Mouse (Mus musculus) kidney, postnatal 0 days (tissue): Measurements from ENCODE around the gene Pilra. TPM values are rescaled to one million over a fixed set of nuclear protein-coding genes. Genes with fewer than 3 reads are reported as not detected.

Source experiments
- ATAC-seq: fragments of 200-750 bp; cut with Nextera tagmentation; replicated peaks from 2 replicates; pipeline ENCODE4 v1.8.0; 2017; ENCODE audit warnings: low read depth, moderate number of reproducible peaks, moderate TSS enrichment, moderate library complexity; ENCODE audit not compliant: low FRiP score
- DNase-seq: peaks from one replicate; pipeline ENCODE4 v3.0.0-alpha.2; 2016; ENCODE audit warnings: low spot score
- H3K27ac ChIP-seq: fragments of 300-500 bp; sonication (generic); 2 replicates; pipeline ENCODE4 v1.5.1; 2014; ENCODE audit warnings: mild to moderate bottlenecking
- H3K27me3 ChIP-seq: fragments of 300-500 bp; sonication (generic); 2 replicates; pipeline ENCODE4 v1.6.1; 2014; ENCODE audit warnings: low read length, mixed read lengths; ENCODE audit not compliant: insufficient read depth
- H3K36me3 ChIP-seq: fragments of 300-500 bp; sonication (generic); 2 replicates; pipeline ENCODE4 v1.6.1; 2014; ENCODE audit warnings: low read length, mixed read lengths; ENCODE audit not compliant: insufficient read depth
- H3K4me1 ChIP-seq: fragments of 300-500 bp; sonication (generic); replicated peaks from 2 replicates; pipeline ENCODE4 v1.6.1; 2014; ENCODE audit warnings: antibody characterized with exemption, low read length, mixed read lengths; ENCODE audit not compliant: insufficient read depth
- H3K4me2 ChIP-seq: fragments of 300-500 bp; sonication (generic); 2 replicates; pipeline ENCODE4 v1.6.1; 2014; ENCODE audit warnings: mild to moderate bottlenecking, low read length, moderate library complexity, mixed read lengths
- H3K4me3 ChIP-seq: fragments of 300-500 bp; sonication (generic); replicated peaks from 2 replicates; pipeline ENCODE4 v1.5.1; 2014; ENCODE audit warnings: low read depth, low read length
- H3K9ac ChIP-seq: fragments of 300-500 bp; sonication (generic); 2 replicates; pipeline ENCODE4 v1.6.1; 2014; ENCODE audit warnings: low read depth, low read length
- H3K9me3 ChIP-seq: fragments of 300-500 bp; sonication (generic); replicated peaks from 2 replicates; pipeline ENCODE4 v1.6.1; 2016; ENCODE audit warnings: low read length, inconsistent platforms, mixed read lengths
- CTCF ChIP-seq: IDR thresholded peaks from 2 replicates; pipeline ENCODE4 v1.5.1; 2016; ENCODE audit warnings: antibody characterized with exemption, low read depth, mild to moderate bottlenecking, moderate library complexity
- WGBS: fragments of 180-500 bp; shearing (Covaris S2); extraction: QIAGEN DNeasy Blood & Tissue Kit; methylation state at CpG from one replicate; pipeline ENCODE4 v1.1.7; 2014; 5-methylcytosine and 5-hydroxymethylcytosine counted together
- polyA plus RNA-seq: library from polyadenylated mRNA; unstranded; fragments of >200 nt; fragmentation: Nextera tagmentation; extraction: Ambion mirVana; gene quantifications from 2 replicates; pipeline ENCODE4 v1.2.1, GENCODE M21; 2015

Pilra gene
- polyA plus RNA-seq, 1 experiment from 2014 or later = 0.70 TPM

DNA sequence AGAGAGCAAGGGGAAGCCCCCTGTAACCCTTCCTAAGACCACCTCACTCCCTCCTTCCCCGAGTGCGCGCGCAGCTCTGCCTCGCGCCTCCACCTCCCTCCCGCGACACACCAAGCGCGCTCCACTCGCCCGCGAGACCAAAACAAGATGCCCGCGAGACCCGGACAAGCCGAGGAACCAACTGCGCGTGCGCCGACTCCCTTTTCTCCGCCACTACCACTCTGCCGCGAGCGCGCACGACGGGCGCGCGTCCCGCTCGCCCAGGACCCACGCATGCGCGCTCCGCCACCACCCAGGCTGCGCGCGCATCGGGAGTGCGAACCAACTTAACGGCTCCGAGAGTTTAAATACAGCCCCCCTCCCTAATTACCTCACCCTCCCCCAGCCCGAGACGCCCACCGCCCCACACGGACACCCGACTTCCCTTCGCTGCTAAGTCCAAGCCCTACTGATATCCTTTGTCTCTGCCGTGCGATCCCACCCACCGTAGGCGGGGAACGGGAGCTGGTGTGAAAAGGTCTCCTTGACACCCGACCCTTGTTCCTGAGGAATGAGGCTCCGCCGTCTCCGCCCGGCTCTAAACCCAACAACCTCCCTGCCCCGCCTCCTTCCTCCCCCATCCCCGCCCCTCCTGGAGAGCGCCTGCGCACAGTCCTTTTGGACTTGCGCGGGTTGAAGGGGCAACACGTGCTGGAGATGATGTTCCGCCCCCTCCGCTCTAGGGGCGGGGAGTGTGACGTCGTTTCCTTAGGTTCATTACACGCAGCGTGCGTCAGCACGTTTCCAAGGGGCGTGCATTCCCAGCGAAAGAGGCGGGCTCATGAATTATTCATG is 49.8 kb downstream of the Pilra start:
- Histone ChIP-seq H3K9ac (peak overlapping the region; percentile 96), H3K4me2 (peak overlapping the region; percentile 92), H3K27ac (peak overlapping the region; percentile 96), H3K36me3 (peaks cover 21% of the 10 kb centered on the region), H3K9me3 (no peaks in the 10 kb centered on the region), H3K27me3 (no peaks in the 10 kb centered on the region), H3K4me3 (peak overlapping the region; percentile 86), H3K4me1 (peaks cover 27% of the 10 kb centered on the region)
- no peak for TF ChIP-seq CTCF
- WGBS = under 1% methylated on average over 77 of the region's 79 CpGs
- peak; percentile 100 for DNase-seq
- peak; percentile 92 for ATAC-seq

DNA sequence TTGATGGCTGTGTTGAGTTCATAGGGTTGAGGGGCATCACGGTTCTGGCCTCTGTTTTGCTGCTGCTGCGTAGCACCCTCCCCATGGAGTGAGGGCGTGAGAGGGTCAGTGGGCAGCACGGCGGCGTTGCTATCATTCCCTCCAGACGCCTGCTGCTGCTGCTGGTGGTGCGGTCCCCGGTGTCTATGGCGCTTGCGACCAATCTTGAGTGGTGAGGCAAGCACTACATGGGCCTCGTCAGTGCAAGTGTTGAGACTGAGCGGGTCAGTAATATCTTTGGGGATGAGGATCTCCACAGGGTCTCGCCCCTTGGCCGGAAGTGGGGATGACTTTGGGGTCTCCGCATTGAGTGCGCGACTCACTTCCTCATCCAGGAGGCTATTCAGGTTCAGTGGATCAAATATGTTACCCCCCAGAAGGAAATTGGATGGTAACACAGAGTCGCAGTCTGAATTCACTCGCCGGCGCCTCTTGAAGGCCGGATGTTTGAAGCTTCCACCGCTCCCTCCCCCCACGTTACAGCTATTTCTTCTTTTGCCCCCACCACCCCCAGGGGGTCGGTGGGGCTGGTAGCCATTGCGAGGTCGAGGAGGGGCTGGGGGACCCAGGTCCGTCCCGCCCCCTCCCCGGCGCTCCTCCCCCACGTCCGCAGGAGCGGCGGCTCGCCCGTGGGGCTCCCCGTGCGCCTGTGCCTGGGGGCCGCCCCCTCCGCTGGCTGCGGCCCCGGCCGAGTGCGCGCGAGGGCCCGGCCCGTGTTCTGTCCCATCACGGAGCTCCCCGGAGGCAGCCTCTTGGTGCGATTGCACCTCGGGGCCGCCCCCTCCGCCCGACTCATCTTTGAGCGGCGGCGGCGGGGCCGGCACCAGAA is 50.7 kb downstream of the Pilra start:
- peak overlapping the region; percentile 86 for H3K4me3 ChIP-seq
- no peaks in the 10 kb centered on the region for H3K27me3 ChIP-seq
- WGBS = 1% methylated on average over 62 of the region's 62 CpGs
- peaks cover 27% of the 10 kb centered on the region for H3K4me1 ChIP-seq
- H3K27ac ChIP-seq = peak overlapping the region; percentile 96
- peak overlapping the region; percentile 92 for H3K4me2 ChIP-seq
- H3K36me3 ChIP-seq = peaks cover 25% of the 10 kb centered on the region
- DNase-seq (peak; percentile 55), ATAC-seq (peak; percentile 1; the same call in 1 of the 2 replicates)
- TF ChIP-seq CTCF = no peak
- peak overlapping the region; percentile 96 for H3K9ac ChIP-seq
- no peaks in the 10 kb centered on the region for H3K9me3 ChIP-seq

DNA sequence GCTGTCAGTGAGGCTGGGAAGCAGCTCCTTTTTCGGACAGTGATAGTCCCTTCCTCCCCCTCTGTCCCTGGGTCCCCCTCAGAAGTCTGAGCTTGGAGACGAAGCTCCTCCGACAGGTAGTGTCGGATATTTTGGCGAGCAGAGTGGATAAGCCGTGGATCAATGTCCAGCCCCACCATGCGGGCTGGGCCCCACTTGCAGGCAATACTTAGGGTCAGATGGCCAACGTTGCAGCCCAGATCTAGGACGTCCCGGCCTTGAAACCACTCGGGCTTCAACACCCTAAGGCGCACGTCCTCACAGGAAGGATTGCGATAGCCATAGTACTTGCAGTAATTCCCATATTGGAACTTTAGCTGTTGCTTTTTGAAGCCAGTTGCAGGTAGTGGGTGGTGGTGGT is 51.5 kb downstream of the Pilra start:
- Histone ChIP-seq H3K27me3 (no peaks in the 10 kb centered on the region), H3K36me3 (peaks cover 25% of the 10 kb centered on the region), H3K27ac (no peak overlapping the region), H3K4me2 (peak overlapping the region; percentile 92), H3K9me3 (no peaks in the 10 kb centered on the region), H3K4me1 (peaks cover 32% of the 10 kb centered on the region), H3K9ac (peak overlapping the region; percentile 96), H3K4me3 (peak overlapping the region; percentile 86)
- WGBS = 64% methylated on average over 14 of the region's 14 CpGs
- TF ChIP-seq CTCF = no peak
- no peak for DNase-seq
- ATAC-seq = no peak

DNA sequence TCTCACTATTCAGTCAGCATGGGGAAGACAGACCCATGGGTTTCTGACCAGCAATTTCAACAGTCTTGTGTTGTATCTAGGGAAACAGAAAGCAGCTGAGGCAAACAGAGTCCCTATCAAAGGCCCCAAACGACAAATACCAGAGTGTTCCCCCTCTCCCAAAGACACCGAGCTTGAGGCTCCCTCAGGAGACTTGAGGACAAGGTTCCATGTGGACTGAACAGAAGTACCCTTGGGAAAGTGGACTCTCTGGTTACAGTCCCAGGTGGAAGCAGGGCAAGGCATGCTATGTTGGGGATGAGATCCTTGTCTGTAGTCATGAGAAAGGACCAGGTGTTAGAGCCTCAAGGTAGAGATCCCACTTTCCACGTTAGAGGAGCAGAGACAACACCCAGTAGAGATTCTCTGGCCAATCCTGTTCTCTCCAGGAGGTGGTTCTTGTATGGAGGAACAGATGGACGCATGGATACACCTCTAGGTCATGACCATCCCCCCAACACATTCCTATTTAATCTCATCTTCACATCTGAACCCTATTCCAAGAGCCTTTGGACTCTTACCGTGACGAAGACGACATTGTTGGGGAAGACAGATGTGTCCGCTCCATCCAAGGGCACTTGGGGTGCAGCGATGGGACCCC is 52.1 kb downstream of the Pilra start:
- Histone ChIP-seq H3K4me1 (peaks cover 33% of the 10 kb centered on the region), H3K4me2 (peak overlapping the region; percentile 92), H3K36me3 (peaks cover 25% of the 10 kb centered on the region), H3K27me3 (no peaks in the 10 kb centered on the region), H3K27ac (0 out of 2 replicates have a peak overlapping the region, but pooled peaks have one; percentile 31), H3K4me3 (peak overlapping the region; percentile 86), H3K9me3 (no peaks in the 10 kb centered on the region), H3K9ac (peak overlapping the region; percentile 96)
- WGBS = 55% methylated on average over 9 of the region's 9 CpGs
- DNase-seq = no peak
- TF ChIP-seq CTCF = no peak
- no peak for ATAC-seq

DNA sequence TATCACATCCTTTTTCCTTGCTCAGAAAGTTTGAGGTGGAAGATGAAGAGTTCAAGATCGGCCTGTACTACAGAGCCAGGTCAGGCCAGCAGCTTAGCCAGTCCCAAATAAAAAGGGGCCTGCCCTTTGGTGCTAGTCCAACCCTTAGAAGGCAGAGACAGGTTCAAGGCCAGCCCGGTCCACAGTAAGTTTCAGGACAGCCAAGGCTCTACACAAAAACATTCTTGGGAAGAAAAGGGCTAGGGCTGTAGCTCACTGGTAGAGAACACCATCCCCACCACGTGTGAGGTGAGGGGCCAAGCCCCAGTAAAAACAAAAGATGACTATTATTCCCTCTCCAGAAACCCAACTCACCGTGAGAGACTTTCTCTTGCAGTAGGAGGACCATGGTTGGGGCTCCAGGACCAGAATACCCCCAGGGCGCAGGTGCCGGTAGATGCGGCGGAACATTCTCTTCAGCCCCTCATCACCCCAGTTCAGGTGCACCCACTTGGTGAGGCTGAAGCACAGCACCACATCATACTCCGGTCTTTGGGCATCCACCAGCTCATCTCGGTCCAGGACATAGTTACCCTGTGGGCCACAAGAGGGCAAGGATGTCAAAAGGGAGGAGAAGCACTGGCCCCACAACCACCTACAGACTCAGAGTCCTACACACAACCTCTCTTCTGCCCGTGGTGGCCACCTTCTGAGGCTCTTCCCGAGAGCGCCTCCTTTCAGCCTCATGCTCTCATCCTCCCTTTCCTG is 53.1 kb downstream of the Pilra start:
- no peak for ATAC-seq
- Histone ChIP-seq H3K4me3 (0 out of 2 replicates have a peak overlapping the region, but pooled peaks have one; percentile 86), H3K27ac (no peak overlapping the region), H3K4me2 (peak overlapping the region; percentile 92), H3K4me1 (peaks cover 33% of the 10 kb centered on the region), H3K36me3 (peaks cover 25% of the 10 kb centered on the region), H3K9me3 (no peaks in the 10 kb centered on the region), H3K27me3 (no peaks in the 10 kb centered on the region), H3K9ac (peak overlapping the region; percentile 96)
- DNase-seq = no peak
- no peak for TF ChIP-seq CTCF
- WGBS = 72% methylated on average over 13 of the region's 13 CpGs
